Mouse (Mus musculus) stomach, embryonic 16.5 days (tissue): ENCODE measurements around the gene Tmem132d. TPM values are rescaled to one million over a fixed set of nuclear protein-coding genes. Genes with fewer than 3 reads are reported as not detected.

Experiments used
- ATAC-seq: fragments of 200-750 bp; cut with Nextera tagmentation; 2 replicates; pipeline ENCODE4 v1.8.0; 2017; ENCODE audit warnings: moderate number of reproducible peaks, moderate TSS enrichment; ENCODE audit not compliant: insufficient read depth, low FRiP score
- H3K27ac ChIP-seq: fragments of 300-500 bp; sonication (generic); 2 replicates; pipeline ENCODE4 v1.5.1; 2014; ENCODE audit warnings: low read length
- H3K27me3 ChIP-seq: fragments of 300-500 bp; sonication (generic); 2 replicates; pipeline ENCODE4 v1.6.1; 2014; ENCODE audit warnings: low read length, control low read depth, mixed read lengths; ENCODE audit not compliant: control insufficient read depth, insufficient read depth
- H3K36me3 ChIP-seq: fragments of 300-500 bp; sonication (generic); 2 replicates; pipeline ENCODE4 v1.6.1; 2014; ENCODE audit warnings: low read length; ENCODE audit not compliant: control insufficient read depth, insufficient read depth
- H3K4me1 ChIP-seq: fragments of 300-500 bp; sonication (generic); 2 replicates; pipeline ENCODE4 v1.6.1; 2014; ENCODE audit warnings: low read length, control low read depth, mixed read lengths; ENCODE audit not compliant: control insufficient read depth, insufficient read depth
- H3K4me2 ChIP-seq: fragments of 300-500 bp; sonication (generic); 2 replicates; pipeline ENCODE4 v1.6.1; 2014; ENCODE audit warnings: low read depth, low read length, mixed read lengths
- H3K4me3 ChIP-seq: fragments of 300-500 bp; sonication (generic); replicated peaks from 2 replicates; pipeline ENCODE4 v1.5.1; 2014; ENCODE audit warnings: mild to moderate bottlenecking, low read length
- H3K9ac ChIP-seq: fragments of 300-500 bp; sonication (generic); 2 replicates; pipeline ENCODE4 v1.6.1; 2014; ENCODE audit warnings: low read length
- H3K9me3 ChIP-seq: fragments of 300-500 bp; sonication (generic); replicated peaks from 2 replicates; pipeline ENCODE4 v1.6.1; 2016; ENCODE audit warnings: low read length, control low read depth; ENCODE audit not compliant: control insufficient read depth
- WGBS: fragments of 180-500 bp; shearing (Covaris S2); extraction: QIAGEN DNeasy Blood & Tissue Kit; methylation state at CpG from one replicate; pipeline ENCODE4 v1.1.7; 2014; 5-methylcytosine and 5-hydroxymethylcytosine counted together
- polyA plus RNA-seq: library from polyadenylated mRNA; unstranded; fragments of >200 nt; fragmentation: Nextera tagmentation; extraction: Ambion mirVana; gene quantifications from 2 replicates; pipeline ENCODE4 v1.2.1, GENCODE M21; 2015

The Tmem132d gene
- 0.06 and 0.11 TPM in 2 replicates for polyA plus RNA-seq

- Histone ChIP-seq H3K4me3 (peak within 1 kb of the TSS; percentile 15), H3K36me3 (no peaks in the 10 kb centered on the region), H3K9ac (no peak within 1 kb of the TSS), H3K4me2 (peak within 1 kb of the TSS; percentile 42), H3K27ac (no peak within 1 kb of the TSS), H3K9me3 (no peaks in the 10 kb centered on the region), H3K4me1 (no peaks in the 10 kb centered on the region), H3K27me3 (peaks cover 42% of the 10 kb centered on the region)
- ATAC-seq: no peak
- WGBS: 2% methylated on average over 40 of the region's 40 CpGs
Measured at GRCm38 (mm10) chr5:128432916-128433315, at the start of gene Tmem132d. Gene Tmem132d, minus strand, starts transcription at chr5:128433077.

GRCm38 (mm10) chr5:128480816-128481215, 47.9 kb upstream of the Tmem132d start:
- Histone ChIP-seq H3K27me3 (peaks cover 19% of the 10 kb centered on the region), H3K4me3 (no peak overlapping the region), H3K36me3 (no peaks in the 10 kb centered on the region), H3K27ac (no peak overlapping the region), H3K9ac (no peak overlapping the region), H3K4me1 (no peaks in the 10 kb centered on the region), H3K4me2 (no peak overlapping the region), H3K9me3 (no peaks in the 10 kb centered on the region)
- ATAC-seq: no peak
- 77% methylated on average over 6 of the region's 6 CpGs for WGBS

- Histone ChIP-seq H3K4me1 (no peaks in the 10 kb centered on the region), H3K9ac (no peak overlapping the region), H3K4me2 (no peak overlapping the region), H3K9me3 (no peaks in the 10 kb centered on the region), H3K4me3 (no peak overlapping the region), H3K27me3 (no peaks in the 10 kb centered on the region), H3K36me3 (no peaks in the 10 kb centered on the region), H3K27ac (no peak overlapping the region)
- no peak for ATAC-seq
- 78% methylated on average over 8 of the region's 8 CpGs for WGBS
Measured at GRCm38 (mm10) chr5:128475372-128475771, 42.5 kb upstream of the Tmem132d start.

GRCm38 (mm10) chr5:128469812-128470211, 36.9 kb upstream of the Tmem132d start:
- no peaks in the 10 kb centered on the region for H3K4me1 ChIP-seq
- no peak overlapping the region for H3K4me3 ChIP-seq
- no peak for ATAC-seq

GRCm38 (mm10) chr5:128464514-128464913, 31.6 kb upstream of the Tmem132d start:
- Histone ChIP-seq H3K27me3 (no peaks in the 10 kb centered on the region), H3K9ac (no peak overlapping the region), H3K4me3 (no peak overlapping the region), H3K9me3 (no peaks in the 10 kb centered on the region), H3K4me2 (no peak overlapping the region), H3K4me1 (no peaks in the 10 kb centered on the region), H3K27ac (no peak overlapping the region), H3K36me3 (no peaks in the 10 kb centered on the region)
- ATAC-seq: no peak
- WGBS: 13% methylated on average over 9 of the region's 9 CpGs

More at GRCm38 (mm10) chr5:128469812-128470211, 36.9 kb upstream of the Tmem132d start:
- no peaks in the 10 kb centered on the region for H3K36me3 ChIP-seq
- no peak overlapping the region for H3K9ac ChIP-seq
- no peaks in the 10 kb centered on the region for H3K9me3 ChIP-seq
- 53% methylated on average over 14 of the region's 14 CpGs for WGBS
- H3K27ac ChIP-seq: no peak overlapping the region
- no peaks in the 10 kb centered on the region for H3K27me3 ChIP-seq
- no peak overlapping the region for H3K4me2 ChIP-seq

- Histone ChIP-seq H3K9ac (no peak overlapping the region), H3K27me3 (no peaks in the 10 kb centered on the region), H3K4me1 (no peaks in the 10 kb centered on the region), H3K9me3 (no peaks in the 10 kb centered on the region), H3K36me3 (no peaks in the 10 kb centered on the region), H3K27ac (no peak overlapping the region), H3K4me3 (no peak overlapping the region), H3K4me2 (no peak overlapping the region)
- no peak for ATAC-seq
- 50% methylated on average over 3 of the region's 3 CpGs for WGBS
Measured at GRCm38 (mm10) chr5:128460605-128461004, 27.7 kb upstream of the Tmem132d start.

- ATAC-seq: no peak
- H3K27me3 ChIP-seq: no peaks in the 10 kb centered on the region
- H3K4me1 ChIP-seq: no peaks in the 10 kb centered on the region
- 73% methylated on average over 12 of the region's 12 CpGs for WGBS
- H3K4me3 ChIP-seq: no peak overlapping the region
- no peaks in the 10 kb centered on the region for H3K36me3 ChIP-seq
- no peak overlapping the region for H3K27ac ChIP-seq
- H3K9me3 ChIP-seq: no peaks in the 10 kb centered on the region
- H3K4me2 ChIP-seq: no peak overlapping the region
- H3K9ac ChIP-seq: no peak overlapping the region
Measured at GRCm38 (mm10) chr5:128455732-128456131, 22.9 kb upstream of the Tmem132d start.

GRCm38 (mm10) chr5:128452196-128452595, 19.3 kb upstream of the Tmem132d start:
- ATAC-seq: no peak
- Histone ChIP-seq H3K9ac (no peak overlapping the region), H3K4me2 (no peak overlapping the region), H3K4me3 (no peak overlapping the region), H3K36me3 (no peaks in the 10 kb centered on the region), H3K27ac (no peak overlapping the region), H3K4me1 (no peaks in the 10 kb centered on the region), H3K9me3 (no peaks in the 10 kb centered on the region), H3K27me3 (no peaks in the 10 kb centered on the region)
- WGBS: 40% methylated on average over 6 of the region's 6 CpGs

- no peak overlapping the region for H3K9ac ChIP-seq
- no peaks in the 10 kb centered on the region for H3K9me3 ChIP-seq
- H3K27ac ChIP-seq: no peak overlapping the region
- WGBS: 80% methylated on average over 3 of the region's 3 CpGs
- H3K4me1 ChIP-seq: no peaks in the 10 kb centered on the region
- no peak for ATAC-seq
- H3K27me3 ChIP-seq: no peaks in the 10 kb centered on the region
- H3K4me3 ChIP-seq: no peak overlapping the region
- H3K36me3 ChIP-seq: no peaks in the 10 kb centered on the region
- H3K4me2 ChIP-seq: no peak overlapping the region
Measured at GRCm38 (mm10) chr5:128450808-128451207, 17.9 kb upstream of the Tmem132d start.

- H3K4me1 ChIP-seq: no peaks in the 10 kb centered on the region
- no peak overlapping the region for H3K27ac ChIP-seq
- H3K4me3 ChIP-seq: no peak overlapping the region
- H3K9me3 ChIP-seq: no peaks in the 10 kb centered on the region
- no peaks in the 10 kb centered on the region for H3K36me3 ChIP-seq
- H3K27me3 ChIP-seq: peaks cover 30% of the 10 kb centered on the region
- WGBS: 24% methylated on average over 6 of the region's 6 CpGs
- no peak overlapping the region for H3K4me2 ChIP-seq
- H3K9ac ChIP-seq: no peak overlapping the region
- ATAC-seq: no peak
Measured at GRCm38 (mm10) chr5:128444876-128445275, 12.0 kb upstream of the Tmem132d start.
